Mouse (Mus musculus) lung, postnatal 10 days (tissue): ENCODE measurements around the gene Plod3.

Experiments used
- DNase-seq: peaks from one replicate; pipeline ENCODE4 v3.0.0; 2021

Gene Plod3

GRCm38 (mm10) chr5:136965210-136965609, 21.6 kb upstream of the Plod3 start:
- no peak for DNase-seq

DNA sequence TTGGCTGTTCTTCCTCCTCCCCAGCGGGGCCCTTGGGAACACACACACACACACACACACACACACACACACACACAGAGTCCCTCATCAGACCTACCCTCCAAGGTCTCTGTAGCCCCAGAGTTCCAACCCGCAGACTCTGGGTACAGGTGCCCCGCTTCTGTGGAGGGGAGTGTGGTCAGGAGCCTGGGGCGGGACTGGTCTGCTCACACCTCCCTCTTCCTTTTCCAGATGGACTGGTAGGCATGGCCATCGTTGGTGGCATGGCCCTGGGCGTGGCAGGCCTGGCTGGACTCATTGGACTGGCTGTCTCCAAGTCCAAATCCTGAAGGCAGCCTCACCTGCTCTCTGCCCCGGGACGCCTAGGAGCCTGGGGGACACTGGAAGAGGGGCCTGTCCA, 21.1 kb upstream of the Plod3 start:
- no peak for DNase-seq

- DNase-seq, result peak; percentile 66
Measured at GRCm38 (mm10) chr5:136966331-136966730, 20.5 kb upstream of the Plod3 start, which contains the start of gene Cldn15. Cldn15 (plus strand) TSS chr5:136966616.

GRCm38 (mm10) chr5:136966861-136967455, 19.9 kb upstream of the Plod3 start:
- no peak for DNase-seq

DNA sequence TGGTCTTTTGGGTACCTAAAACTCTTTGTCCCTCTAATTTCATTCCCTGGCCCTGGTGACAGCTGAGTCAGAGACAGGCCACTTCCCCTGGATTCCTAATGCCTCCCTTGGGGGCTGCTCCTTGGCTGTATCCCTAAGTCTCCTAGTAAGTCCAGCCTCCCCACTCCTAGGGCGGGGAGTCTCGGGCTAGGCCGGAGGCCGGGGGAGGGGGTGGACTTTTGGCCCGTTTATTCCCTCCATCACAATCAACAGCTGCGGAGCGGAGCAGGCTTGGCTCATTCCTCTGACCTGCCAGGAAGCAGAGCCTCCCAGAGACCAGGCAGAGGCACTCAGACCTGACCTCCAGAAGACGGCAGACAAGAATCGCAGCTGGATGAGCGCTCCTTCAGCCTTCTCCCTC, 19.2 kb upstream of the Plod3 start:
- peak; percentile 76 for DNase-seq

DNA sequence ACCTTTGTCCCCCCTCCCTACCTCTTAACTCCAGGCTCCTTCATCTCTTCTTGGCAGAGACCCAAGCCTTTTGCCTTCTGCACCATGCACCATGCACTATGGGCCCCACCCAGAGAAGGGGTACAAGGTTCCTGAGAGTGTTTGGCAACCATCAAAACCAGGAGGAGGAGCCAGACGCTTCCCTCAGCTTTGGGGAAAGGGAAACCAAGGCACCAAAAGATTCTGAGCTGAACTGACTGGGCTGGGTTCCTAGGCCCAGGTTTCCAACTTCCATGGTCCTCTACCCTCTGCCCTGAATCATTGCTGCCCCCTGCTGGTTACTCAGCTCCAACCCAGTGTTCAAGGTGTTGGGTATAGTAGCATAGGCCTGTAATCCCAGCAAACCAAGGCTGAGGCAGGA, 16.1 kb upstream of the Plod3 start:
- DNase-seq, result peak; percentile 90

GRCm38 (mm10) chr5:136973670-136974069, 13.1 kb upstream of the Plod3 start:
- DNase-seq, result no peak

GRCm38 (mm10) chr5:136977769-136978168, 9.1 kb upstream of the Plod3 start:
- DNase-seq, result no peak

DNA sequence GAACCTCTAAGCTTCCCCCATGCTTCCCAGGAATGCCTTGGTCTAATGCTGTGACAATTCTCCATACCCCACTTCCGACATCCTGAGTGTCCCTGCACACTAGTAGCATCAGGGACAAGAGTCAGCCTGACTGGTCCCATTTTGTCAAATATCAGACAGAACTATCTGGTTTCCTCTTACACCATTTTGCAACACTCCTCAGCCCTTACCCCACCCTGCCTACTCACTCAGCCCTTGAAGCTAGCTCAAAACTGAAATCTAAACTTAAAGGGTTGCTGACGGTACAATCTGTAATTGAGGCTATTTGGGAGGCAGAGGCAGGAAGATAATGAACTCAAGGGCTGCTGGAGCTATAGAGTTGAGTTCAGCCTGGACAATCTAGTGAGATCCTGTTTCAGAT, 7.1 kb upstream of the Plod3 start:
- no peak for DNase-seq

GRCm38 (mm10) chr5:136980974-136981373, 5.8 kb upstream of the Plod3 start:
- no peak for DNase-seq

- peak; percentile 69 for DNase-seq
Measured at GRCm38 (mm10) chr5:136982338-136982930, 4.4 kb upstream of the Plod3 start.

DNA sequence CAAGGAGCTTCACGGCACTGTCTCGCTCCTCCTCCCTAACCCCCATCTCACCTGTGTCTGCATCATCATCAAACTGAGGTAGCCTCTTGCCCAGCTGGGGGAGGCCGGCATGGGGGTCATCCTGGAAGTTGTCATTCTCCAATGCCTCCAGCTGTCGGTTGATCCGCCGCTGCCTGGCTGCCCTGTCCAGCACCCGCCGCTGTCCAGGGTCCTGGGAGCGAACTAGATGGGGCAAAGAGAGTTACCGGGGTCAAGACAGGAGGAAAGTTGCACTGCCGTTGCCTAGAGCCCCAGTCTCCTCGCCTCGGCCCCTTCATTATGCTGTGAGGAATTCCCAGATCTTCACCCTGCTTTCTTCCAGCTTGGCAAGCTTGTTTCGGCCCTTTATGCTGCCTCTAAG, 2.0 kb upstream of the Plod3 start:
- no peak for DNase-seq

DNA sequence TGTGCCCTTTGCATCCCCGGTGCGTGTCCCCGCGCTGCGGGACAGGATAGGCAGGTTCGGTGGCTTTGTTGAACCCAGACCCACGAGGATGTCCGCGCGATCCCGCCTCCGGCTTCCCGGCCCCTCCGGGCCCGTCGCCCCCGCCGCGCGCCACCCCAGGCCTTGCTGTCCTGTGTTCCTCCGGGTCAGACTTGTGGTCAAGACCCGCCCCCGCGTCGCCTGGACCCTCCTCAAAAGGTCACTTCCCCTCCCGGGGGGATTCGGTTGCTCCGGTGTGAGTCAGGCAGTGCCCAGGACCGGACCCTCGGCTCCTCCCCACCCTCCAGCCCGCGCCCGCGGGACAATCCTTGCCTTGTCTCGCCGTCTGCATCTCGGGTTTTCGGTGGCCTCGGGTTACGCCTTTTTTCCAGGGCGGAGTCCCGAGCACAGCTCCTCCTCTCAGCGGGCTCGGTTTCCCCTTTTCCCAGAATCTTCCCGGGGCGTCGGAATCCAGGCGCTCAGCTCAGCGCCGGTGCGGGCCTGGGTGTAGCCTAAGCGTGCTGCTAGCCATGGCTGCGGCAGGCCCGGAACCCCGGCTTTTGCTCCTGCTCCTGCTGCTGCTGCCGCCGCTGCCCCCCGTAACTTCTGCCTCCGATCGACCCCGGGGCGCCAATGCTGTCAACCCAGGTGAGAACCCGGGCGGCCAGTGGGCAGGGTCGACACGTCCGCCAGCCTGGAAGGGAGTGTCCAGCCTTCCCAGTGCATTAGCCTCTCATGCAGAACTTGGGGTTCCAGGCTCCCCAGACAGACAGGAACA, 517 bp downstream of the Plod3 start:
- peak; percentile 83 for DNase-seq

- no peak for DNase-seq
Measured at GRCm38 (mm10) chr5:136987934-136988271, 1.1 kb downstream of the Plod3 start, which contains the start of gene Znhit1. Znhit1 (minus strand) TSS chr5:136988021.

DNA sequence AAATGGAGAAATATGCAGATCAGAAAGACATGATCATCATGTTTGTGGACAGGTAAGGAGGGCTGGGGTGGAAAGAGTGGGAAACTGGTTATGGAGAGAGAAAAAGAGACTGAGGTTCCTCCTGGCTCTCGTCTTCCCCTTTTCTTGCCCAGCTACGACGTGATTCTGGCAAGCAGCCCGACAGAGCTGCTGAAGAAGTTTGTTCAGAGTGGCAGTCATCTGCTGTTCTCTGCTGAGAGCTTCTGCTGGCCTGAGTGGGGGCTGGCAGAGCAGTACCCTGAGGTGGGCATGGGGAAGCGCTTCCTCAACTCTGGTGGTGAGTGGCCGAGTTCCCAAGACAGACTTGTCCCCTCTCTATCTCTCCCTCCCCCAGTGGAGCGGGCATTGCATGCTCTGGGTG, 1.6 kb downstream of the Plod3 start:
- DNase-seq, result peak; percentile 59

DNA sequence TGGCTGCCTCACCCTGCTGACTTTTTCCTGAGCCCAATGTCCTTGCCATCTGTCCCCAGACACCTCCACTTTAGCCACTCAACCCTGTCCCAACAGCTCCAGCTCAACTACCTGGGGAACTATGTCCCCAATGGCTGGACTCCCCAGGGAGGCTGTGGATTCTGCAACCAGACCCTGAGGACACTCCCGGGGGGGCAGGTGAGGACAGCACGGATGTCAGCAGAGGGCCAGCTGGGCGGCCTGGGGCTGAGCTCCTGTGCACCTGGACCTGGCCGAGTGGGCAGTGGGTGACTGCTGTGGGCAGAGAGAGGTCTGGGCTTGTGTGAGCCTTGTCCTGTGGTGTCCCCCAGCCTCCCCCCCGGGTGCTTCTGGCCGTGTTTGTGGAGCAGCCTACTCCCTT, 3.0 kb downstream of the Plod3 start:
- DNase-seq, result no peak

DNA sequence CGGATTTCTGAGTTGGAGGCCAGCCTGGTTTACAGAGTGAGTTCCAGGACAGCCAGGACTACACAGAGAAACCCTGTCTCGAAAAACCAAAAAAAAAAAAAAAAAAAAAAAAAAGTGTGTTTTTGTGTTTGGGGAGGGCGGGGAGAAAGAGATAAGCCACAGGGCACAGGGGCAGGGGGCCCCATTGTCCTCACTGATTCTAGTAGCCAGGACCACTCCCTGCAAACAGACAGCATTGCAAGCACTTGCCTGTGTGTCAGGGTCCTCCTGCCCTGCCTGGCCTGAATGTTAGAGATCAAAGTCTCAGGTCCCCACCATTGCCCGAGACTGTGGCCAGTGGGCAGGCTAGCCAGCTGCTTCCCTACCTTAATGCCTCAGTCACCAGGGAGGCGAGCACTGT, 12.6 kb downstream of the Plod3 start:
- DNase-seq, result no peak

GRCm38 (mm10) chr5:137000612-137001011, 13.8 kb downstream of the Plod3 start:
- DNase-seq, result no peak

DNA sequence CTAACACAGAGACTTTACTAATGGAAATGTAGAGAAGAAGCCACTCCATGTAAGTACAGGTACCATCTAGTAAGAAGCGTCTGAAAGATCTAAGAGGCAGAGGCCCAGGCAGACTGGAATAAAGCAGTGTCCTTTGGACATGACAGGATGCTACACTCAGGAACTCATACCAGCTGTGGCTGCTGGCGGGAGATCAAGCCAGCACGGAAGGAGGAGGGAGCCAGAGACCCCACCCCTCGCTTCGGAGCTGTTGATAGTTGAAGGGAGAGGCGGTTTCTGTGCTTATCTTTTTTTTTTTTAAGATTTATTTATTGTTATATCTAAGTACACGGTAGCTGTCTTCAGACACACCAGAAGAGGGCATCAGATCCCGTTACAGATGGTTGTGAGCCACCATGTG, 20.5 kb downstream of the Plod3 start:
- peak; percentile 57 for DNase-seq

DNA sequence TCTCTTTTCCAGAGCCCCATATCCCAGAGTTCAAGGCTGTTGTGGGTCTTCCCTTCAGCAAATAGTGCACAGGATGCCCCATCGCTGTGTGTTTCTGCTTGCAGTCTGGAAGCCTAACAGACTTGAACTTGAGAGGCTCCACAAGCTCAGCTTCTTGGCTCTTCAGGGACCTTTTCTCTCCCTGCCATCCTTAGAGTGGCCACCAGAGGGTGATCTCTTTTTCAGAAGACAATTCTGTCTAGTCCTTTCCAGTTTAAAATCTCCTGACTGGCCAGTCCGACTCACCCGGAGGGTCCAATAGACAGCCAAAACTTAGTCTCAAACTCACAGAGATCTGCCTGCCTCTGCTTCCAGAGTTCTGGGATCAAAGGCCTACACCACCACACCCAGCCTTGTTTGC, 23.2 kb downstream of the Plod3 start:
- DNase-seq, result peak; percentile 74

DNA sequence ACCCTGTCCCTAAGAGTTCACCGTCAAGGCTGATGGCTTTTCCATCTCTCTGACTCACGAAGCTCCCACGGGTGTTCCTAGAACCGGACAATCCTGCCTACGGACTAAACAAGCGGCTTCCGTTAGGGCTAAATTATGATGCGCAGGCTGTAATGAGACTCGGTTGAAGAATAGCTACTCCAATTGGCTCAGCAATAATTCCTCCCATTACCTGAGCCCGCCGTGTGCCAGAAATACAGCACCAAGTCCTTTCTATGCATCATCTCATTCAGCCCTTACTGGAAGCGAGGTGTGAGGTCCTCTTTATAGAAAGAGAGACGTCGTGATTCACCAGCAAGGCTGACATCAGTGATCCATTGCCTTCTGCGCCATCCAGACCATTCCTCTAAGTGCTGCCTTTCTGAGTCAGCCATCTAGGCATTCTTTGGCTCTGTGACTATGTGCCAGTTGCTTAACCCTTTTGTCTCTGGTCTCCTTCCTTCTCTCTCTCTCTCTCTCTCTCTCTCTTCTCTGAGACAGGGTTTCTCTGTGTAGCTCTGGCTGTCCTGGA, 25.7 kb downstream of the Plod3 start:
- no peak for DNase-seq

- no peak for DNase-seq
Measured at GRCm38 (mm10) chr5:137015913-137016312, 29.1 kb downstream of the Plod3 start.

GRCm38 (mm10) chr5:137024318-137024717, 37.5 kb downstream of the Plod3 start:
- no peak for DNase-seq

DNA sequence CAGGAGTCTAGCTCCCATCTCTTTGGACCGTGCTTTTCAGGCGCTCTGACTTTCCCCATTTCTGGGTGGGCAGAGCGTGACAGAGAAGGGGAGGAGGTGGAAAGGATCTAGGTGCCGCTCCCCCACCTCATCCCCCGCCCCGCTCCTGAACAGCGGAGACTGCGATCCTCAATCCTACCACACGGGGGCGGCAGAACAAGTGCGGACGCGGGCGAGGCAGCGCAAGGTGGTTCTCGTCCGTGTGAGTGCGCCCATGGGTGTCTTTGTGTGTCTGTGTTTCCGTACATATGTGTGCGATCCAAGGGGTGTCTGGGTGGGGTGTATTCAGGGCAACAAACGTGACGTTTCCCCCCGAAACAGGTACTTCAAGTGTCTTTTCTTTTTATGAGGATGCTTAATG, 38.3 kb downstream of the Plod3 start:
- peak; percentile 85 for DNase-seq
